Mouse (Mus musculus): ENCODE measurements around the gene Sel1l3. TPM values are rescaled to one million over a fixed set of nuclear protein-coding genes. Genes with fewer than 3 reads are reported as not detected.

Gene Sel1l3
- polyA plus RNA-seq, 1 experiment from 2014 or later: 8.2 TPM

- H3K9me3 ChIP-seq (ENCODE audit: control insufficient read depth, low read length): no peaks in the 10 kb centered on the region
- H3K4me2 ChIP-seq (replicated peaks): no peak overlapping the region
- no peaks in the 10 kb centered on the region for H3K4me1 ChIP-seq (replicated peaks; ENCODE audit: control insufficient read depth, insufficient read depth, low read length)
- no peak for DNase-seq (ENCODE audit: low spot score)
- H3K9ac ChIP-seq: no peak overlapping the region
- H3K27me3 ChIP-seq (ENCODE audit: control insufficient read depth, insufficient read depth, low read length): no peaks in the 10 kb centered on the region
- H3K27ac ChIP-seq: no peak overlapping the region
- no peak overlapping the region for H3K4me3 ChIP-seq (replicated peaks; ENCODE audit: low read length)
- no peaks in the 10 kb centered on the region for H3K36me3 ChIP-seq (replicated peaks; ENCODE audit: control insufficient read depth, insufficient read depth)
- 90% methylated on average over 4 of the region's 4 CpGs for WGBS
- no peak for ATAC-seq (ENCODE audit: low FRiP score)
These were observed 107.6 kb downstream of the Sel1l3 start for GRCm38 (mm10) chr5:53106125-53106524.

GRCm38 (mm10) chr5:53105716-53106115, 108.0 kb downstream of the Sel1l3 start:
- DNase-seq (ENCODE audit: low spot score) (no peak), ATAC-seq (ENCODE audit: low FRiP score) (no peak)
- Histone ChIP-seq H3K27me3 (ENCODE audit: control insufficient read depth, insufficient read depth, low read length) (no peaks in the 10 kb centered on the region), H3K36me3 (replicated peaks; ENCODE audit: control insufficient read depth, insufficient read depth) (no peaks in the 10 kb centered on the region), H3K4me3 (replicated peaks; ENCODE audit: low read length) (no peak overlapping the region), H3K27ac (no peak overlapping the region), H3K4me1 (replicated peaks; ENCODE audit: control insufficient read depth, insufficient read depth, low read length) (no peaks in the 10 kb centered on the region), H3K4me2 (replicated peaks) (no peak overlapping the region), H3K9ac (no peak overlapping the region), H3K9me3 (ENCODE audit: control insufficient read depth, low read length) (no peaks in the 10 kb centered on the region)
- 68% methylated on average over 8 of the region's 8 CpGs for WGBS

- Histone ChIP-seq H3K27ac (no peak overlapping the region), H3K9me3 (ENCODE audit: control insufficient read depth, low read length) (no peaks in the 10 kb centered on the region), H3K4me3 (replicated peaks; ENCODE audit: low read length) (no peak overlapping the region), H3K4me2 (replicated peaks) (no peak overlapping the region), H3K9ac (no peak overlapping the region), H3K27me3 (ENCODE audit: control insufficient read depth, insufficient read depth, low read length) (no peaks in the 10 kb centered on the region), H3K36me3 (replicated peaks; ENCODE audit: control insufficient read depth, insufficient read depth) (no peaks in the 10 kb centered on the region), H3K4me1 (replicated peaks; ENCODE audit: control insufficient read depth, insufficient read depth, low read length) (no peaks in the 10 kb centered on the region)
- no peak for DNase-seq (ENCODE audit: low spot score)
- 68% methylated on average over 13 of the region's 13 CpGs for WGBS
- no peak for ATAC-seq (ENCODE audit: low FRiP score)
These were observed 109.4 kb downstream of the Sel1l3 start for GRCm38 (mm10) chr5:53104177-53104855.

GRCm38 (mm10) chr5:53101848-53102473, 111.8 kb downstream of the Sel1l3 start:
- H3K9me3 ChIP-seq (ENCODE audit: control insufficient read depth, low read length): no peaks in the 10 kb centered on the region
- 87% methylated on average over 12 of the region's 12 CpGs for WGBS
- DNase-seq (ENCODE audit: low spot score) (no peak), ATAC-seq (ENCODE audit: low FRiP score) (no peak)
- H3K27ac ChIP-seq: no peak overlapping the region
- no peak overlapping the region for H3K4me2 ChIP-seq (replicated peaks)
- no peak overlapping the region for H3K4me3 ChIP-seq (replicated peaks; ENCODE audit: low read length)
- H3K9ac ChIP-seq: no peak overlapping the region
- H3K4me1 ChIP-seq (replicated peaks; ENCODE audit: control insufficient read depth, insufficient read depth, low read length): no peaks in the 10 kb centered on the region
- H3K36me3 ChIP-seq (replicated peaks; ENCODE audit: control insufficient read depth, insufficient read depth): no peaks in the 10 kb centered on the region
- H3K27me3 ChIP-seq (ENCODE audit: control insufficient read depth, insufficient read depth, low read length): no peaks in the 10 kb centered on the region

GRCm38 (mm10) chr5:53091331-53091730, 122.4 kb downstream of the Sel1l3 start:
- Histone ChIP-seq H3K27ac (no peak overlapping the region), H3K9ac (no peak overlapping the region), H3K36me3 (replicated peaks; ENCODE audit: control insufficient read depth, insufficient read depth) (no peaks in the 10 kb centered on the region), H3K4me3 (replicated peaks; ENCODE audit: low read length) (no peak overlapping the region), H3K4me1 (replicated peaks; ENCODE audit: control insufficient read depth, insufficient read depth, low read length) (no peaks in the 10 kb centered on the region), H3K27me3 (ENCODE audit: control insufficient read depth, insufficient read depth, low read length) (no peaks in the 10 kb centered on the region), H3K4me2 (replicated peaks) (no peak overlapping the region), H3K9me3 (ENCODE audit: control insufficient read depth, low read length) (no peaks in the 10 kb centered on the region)
- DNase-seq (ENCODE audit: low spot score): no peak
- no peak for ATAC-seq (ENCODE audit: low FRiP score)
- 66% methylated on average over 3 of the region's 3 CpGs for WGBS

- Histone ChIP-seq H3K36me3 (replicated peaks; ENCODE audit: control insufficient read depth, insufficient read depth) (no peaks in the 10 kb centered on the region), H3K4me3 (replicated peaks; ENCODE audit: low read length) (no peak overlapping the region), H3K9me3 (ENCODE audit: control insufficient read depth, low read length) (no peaks in the 10 kb centered on the region), H3K9ac (no peak overlapping the region), H3K4me1 (replicated peaks; ENCODE audit: control insufficient read depth, insufficient read depth, low read length) (no peaks in the 10 kb centered on the region), H3K27ac (no peak overlapping the region), H3K4me2 (replicated peaks) (no peak overlapping the region), H3K27me3 (ENCODE audit: control insufficient read depth, insufficient read depth, low read length) (no peaks in the 10 kb centered on the region)
- WGBS: 88% methylated on average over 7 of the region's 7 CpGs
- ATAC-seq (ENCODE audit: low FRiP score) (no peak), DNase-seq (ENCODE audit: low spot score) (no peak)
These were observed 126.3 kb downstream of the Sel1l3 start for GRCm38 (mm10) chr5:53087452-53087851.

GRCm38 (mm10) chr5:53078453-53078852, 135.3 kb downstream of the Sel1l3 start:
- H3K4me2 ChIP-seq (replicated peaks): no peak overlapping the region
- H3K4me1 ChIP-seq (replicated peaks; ENCODE audit: control insufficient read depth, insufficient read depth, low read length): no peaks in the 10 kb centered on the region
- H3K4me3 ChIP-seq (replicated peaks; ENCODE audit: low read length): no peak overlapping the region
- DNase-seq (ENCODE audit: low spot score) (no peak), ATAC-seq (ENCODE audit: low FRiP score) (no peak)
- no peaks in the 10 kb centered on the region for H3K9me3 ChIP-seq (ENCODE audit: control insufficient read depth, low read length)
- H3K9ac ChIP-seq: no peak overlapping the region
- no peaks in the 10 kb centered on the region for H3K36me3 ChIP-seq (replicated peaks; ENCODE audit: control insufficient read depth, insufficient read depth)
- no peak overlapping the region for H3K27ac ChIP-seq
- H3K27me3 ChIP-seq (ENCODE audit: control insufficient read depth, insufficient read depth, low read length): no peaks in the 10 kb centered on the region
- WGBS: 44% methylated on average over 4 of the region's 4 CpGs

- ATAC-seq (ENCODE audit: low FRiP score): no peak
- no peak for DNase-seq (ENCODE audit: low spot score)
- Histone ChIP-seq H3K9ac (no peak overlapping the region), H3K4me1 (replicated peaks; ENCODE audit: control insufficient read depth, insufficient read depth, low read length) (no peaks in the 10 kb centered on the region), H3K27me3 (ENCODE audit: control insufficient read depth, insufficient read depth, low read length) (no peaks in the 10 kb centered on the region), H3K4me3 (replicated peaks; ENCODE audit: low read length) (no peak overlapping the region), H3K4me2 (replicated peaks) (no peak overlapping the region), H3K36me3 (replicated peaks; ENCODE audit: control insufficient read depth, insufficient read depth) (no peaks in the 10 kb centered on the region), H3K9me3 (ENCODE audit: control insufficient read depth, low read length) (no peaks in the 10 kb centered on the region), H3K27ac (no peak overlapping the region)
- 85% methylated on average over 6 of the region's 6 CpGs for WGBS
These were observed 139.2 kb downstream of the Sel1l3 start for GRCm38 (mm10) chr5:53074553-53074952.

GRCm38 (mm10) chr5:53061532-53062130, 152.1 kb downstream of the Sel1l3 start:
- no peaks in the 10 kb centered on the region for H3K27me3 ChIP-seq (ENCODE audit: control insufficient read depth, insufficient read depth, low read length)
- no peak overlapping the region for H3K9ac ChIP-seq
- no peak overlapping the region for H3K4me3 ChIP-seq (replicated peaks; ENCODE audit: low read length)
- no peaks in the 10 kb centered on the region for H3K9me3 ChIP-seq (ENCODE audit: control insufficient read depth, low read length)
- DNase-seq (ENCODE audit: low spot score): no peak
- no peak for ATAC-seq (ENCODE audit: low FRiP score)
- H3K4me1 ChIP-seq (replicated peaks; ENCODE audit: control insufficient read depth, insufficient read depth, low read length): no peaks in the 10 kb centered on the region
- H3K36me3 ChIP-seq (replicated peaks; ENCODE audit: control insufficient read depth, insufficient read depth): no peaks in the 10 kb centered on the region
- H3K27ac ChIP-seq: no peak overlapping the region
- 96% methylated on average over 9 of the region's 9 CpGs for WGBS
- H3K4me2 ChIP-seq (replicated peaks): no peak overlapping the region

Data from hindbrain, embryonic 14.5 days (tissue).